Mouse (Mus musculus) liver, adult 2 months (tissue): ENCODE results near the gene Tsku.

Experiments used
- CTCF ChIP-seq: fragments of 200-500 bp; IDR thresholded peaks from 2 replicates; pipeline ENCODE4 v1.5.1; 2011; ENCODE audit warnings: low read depth, low read length, control low read depth
- POLR2A ChIP-seq: fragments of 200-500 bp; IDR thresholded peaks from 2 replicates; pipeline ENCODE4 v1.6.1; 2011; ENCODE audit warnings: low read length, control low read depth; ENCODE audit not compliant: insufficient read depth; ENCODE audit errors: extremely low read depth

DNA sequence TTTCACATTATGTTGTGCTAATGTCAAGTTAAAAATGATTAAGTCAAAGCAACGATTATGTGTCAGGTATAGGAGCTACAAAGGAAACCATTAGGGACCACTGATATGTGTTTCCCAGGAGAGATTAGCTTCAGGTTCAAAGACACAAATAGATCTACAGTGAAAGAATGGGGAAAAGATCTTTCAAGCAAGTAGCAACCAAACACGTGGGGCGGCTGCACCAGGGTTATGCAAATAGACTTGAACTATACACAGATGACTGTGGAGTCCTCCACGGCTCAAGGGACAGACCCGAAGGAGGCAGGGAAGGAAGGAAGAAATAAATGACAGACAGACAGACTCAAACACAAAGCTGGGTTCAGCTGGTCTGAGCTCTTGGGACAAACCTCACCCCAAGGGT is 16.1 kb upstream of the Tsku start:
- TF ChIP-seq POLR2A (no peak), CTCF (no peak)
